Mouse (Mus musculus) heart, postnatal 0 days (tissue): ENCODE measurements around the gene Vcl. TPM values are rescaled to one million over a fixed set of nuclear protein-coding genes. Genes with fewer than 3 reads are reported as not detected.

Experiments used
- ATAC-seq: fragments of 200-750 bp; cut with Nextera tagmentation; 2 replicates; pipeline ENCODE4 v1.8.0; 2017; ENCODE audit warnings: low read depth, moderate number of reproducible peaks, moderate library complexity; ENCODE audit not compliant: insufficient read depth
- DNase-seq: peaks from one replicate; pipeline ENCODE4 v3.0.0-alpha.2; 2016; ENCODE audit warnings: low spot score
- H3K27ac ChIP-seq: fragments of 300-500 bp; sonication (generic); 2 replicates; pipeline ENCODE4 v1.5.1; 2014; ENCODE audit warnings: low read depth, mild to moderate bottlenecking
- H3K27me3 ChIP-seq: fragments of 300-500 bp; sonication (generic); 2 replicates; pipeline ENCODE4 v1.6.1; 2014; ENCODE audit warnings: low read length, mixed read lengths; ENCODE audit not compliant: control insufficient read depth, insufficient read depth
- H3K36me3 ChIP-seq: fragments of 300-500 bp; sonication (generic); replicated peaks from 2 replicates; pipeline ENCODE4 v1.6.1; 2014; ENCODE audit warnings: low read length, mixed read lengths; ENCODE audit not compliant: control insufficient read depth, insufficient read depth
- H3K4me1 ChIP-seq: fragments of 300-500 bp; sonication (generic); 2 replicates; pipeline ENCODE4 v1.6.1; 2014; ENCODE audit warnings: antibody characterized with exemption; ENCODE audit not compliant: control insufficient read depth, insufficient read depth
- H3K4me2 ChIP-seq: fragments of 300-500 bp; sonication (generic); 2 replicates; pipeline ENCODE4 v1.6.1; 2014; ENCODE audit warnings: low read depth, mild to moderate bottlenecking, low read length, moderate library complexity
- H3K4me3 ChIP-seq: fragments of 300-500 bp; sonication (generic); 2 replicates; pipeline ENCODE4 v1.5.1; 2014; ENCODE audit warnings: low read depth, low read length
- H3K9ac ChIP-seq: fragments of 300-500 bp; sonication (generic); replicated peaks from 2 replicates; pipeline ENCODE4 v1.6.1; 2014; ENCODE audit warnings: low read depth, low read length, mixed read lengths
- H3K9me3 ChIP-seq: fragments of 300-500 bp; sonication (generic); replicated peaks from 2 replicates; pipeline ENCODE4 v1.6.1; 2016; ENCODE audit warnings: low read length; ENCODE audit not compliant: control insufficient read depth
- CTCF ChIP-seq: IDR thresholded peaks from 2 replicates; pipeline ENCODE4 v1.5.1; 2016; ENCODE audit warnings: antibody characterized with exemption, control low read depth, low read depth
- EP300 ChIP-seq: IDR thresholded peaks from 2 replicates; pipeline ENCODE4 v1.6.1; 2016; ENCODE audit warnings: antibody characterized with exemption, low read depth
- WGBS: fragments of 180-500 bp; shearing (Covaris S2); extraction: QIAGEN DNeasy Blood & Tissue Kit; methylation state at CpG from one replicate; pipeline ENCODE4 v1.1.7; 2014; 5-methylcytosine and 5-hydroxymethylcytosine counted together
- polyA plus RNA-seq: library from polyadenylated mRNA; unstranded; fragments of >200 nt; fragmentation: Nextera tagmentation; extraction: Ambion mirVana; gene quantifications from 2 replicates; pipeline ENCODE4 v1.2.1, GENCODE M21; 2015
- total RNA-seq: library from RNA; depleted of rRNA; stranded (reverse); fragments of >200 nt; gene quantifications from 2 replicates; pipeline ENCODE4 v1.2.3, GENCODE M21; 2014; ENCODE audit warnings: low replicate concordance

Vcl gene
- total and polyA plus RNA-seq, 2 experiments from 2014 or later = 50.2 to 124 TPM

DNA sequence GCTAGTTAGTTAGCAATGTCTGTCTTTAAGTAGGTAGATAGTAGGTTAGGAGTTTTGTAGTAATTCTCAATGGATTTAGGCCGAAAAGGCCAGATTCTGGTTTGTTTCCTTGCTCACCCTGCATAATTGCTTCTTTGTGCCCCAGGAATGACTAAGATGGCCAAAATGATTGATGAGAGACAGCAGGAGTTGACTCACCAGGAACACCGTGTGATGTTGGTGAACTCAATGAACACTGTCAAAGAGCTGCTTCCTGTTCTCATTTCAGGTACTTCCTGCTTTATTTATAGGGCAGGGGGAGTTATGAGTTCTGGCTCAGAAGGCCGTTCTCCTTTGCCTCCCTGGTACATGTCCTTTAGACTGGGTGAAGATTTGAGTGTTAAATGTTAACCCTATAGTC, 56.3 kb downstream of the Vcl start:
- H3K4me3 ChIP-seq = no peak overlapping the region
- DNase-seq (no peak), ATAC-seq (no peak)
- WGBS = 40% methylated on average over 3 of the region's 3 CpGs
- peaks cover 66% of the 10 kb centered on the region for H3K36me3 ChIP-seq
- H3K27me3 ChIP-seq = no peaks in the 10 kb centered on the region
- no peak overlapping the region for H3K9ac ChIP-seq
- no peak overlapping the region for H3K27ac ChIP-seq
- TF ChIP-seq EP300 = no peak
- H3K9me3 ChIP-seq = no peaks in the 10 kb centered on the region
- H3K4me2 ChIP-seq = no peak overlapping the region
- H3K4me1 ChIP-seq = peaks cover 11% of the 10 kb centered on the region; the same call in 1 of the 2 replicates

GRCm38 (mm10) chr14:20991492-20991891, 62.3 kb downstream of the Vcl start:
- no peaks in the 10 kb centered on the region; the same call in 1 of the 2 replicates for H3K9me3 ChIP-seq
- 91% methylated on average over 1 of the region's 1 CpGs for WGBS
- H3K4me2 ChIP-seq = no peak overlapping the region
- H3K27me3 ChIP-seq = no peaks in the 10 kb centered on the region
- H3K4me1 ChIP-seq = no peaks in the 10 kb centered on the region
- no peak overlapping the region for H3K9ac ChIP-seq
- no peak for ATAC-seq
- H3K4me3 ChIP-seq = no peak overlapping the region
- H3K36me3 ChIP-seq = peaks cover 70% of the 10 kb centered on the region
- no peak for TF ChIP-seq CTCF
- TF ChIP-seq EP300 = no peak
- DNase-seq = no peak
- no peak overlapping the region for H3K27ac ChIP-seq

GRCm38 (mm10) chr14:20993067-20993691, 64.0 kb downstream of the Vcl start:
- peak; percentile 57; the same call in 1 of the 2 replicates for ATAC-seq
- DNase-seq = peak; percentile 65
- WGBS = 50% methylated on average over 3 of the region's 3 CpGs
- Histone ChIP-seq H3K9me3 (no peaks in the 10 kb centered on the region; the same call in 1 of the 2 replicates), H3K4me1 (no peaks in the 10 kb centered on the region), H3K27ac (no peak overlapping the region), H3K4me2 (no peak overlapping the region), H3K9ac (no peak overlapping the region), H3K36me3 (peaks cover 68% of the 10 kb centered on the region), H3K4me3 (no peak overlapping the region), H3K27me3 (no peaks in the 10 kb centered on the region)
- TF ChIP-seq EP300 (no peak), CTCF (peak; percentile 74)

GRCm38 (mm10) chr14:20994475-20994874, 65.3 kb downstream of the Vcl start:
- Histone ChIP-seq H3K36me3 (peaks cover 64% of the 10 kb centered on the region), H3K9ac (no peak overlapping the region)

DNA sequence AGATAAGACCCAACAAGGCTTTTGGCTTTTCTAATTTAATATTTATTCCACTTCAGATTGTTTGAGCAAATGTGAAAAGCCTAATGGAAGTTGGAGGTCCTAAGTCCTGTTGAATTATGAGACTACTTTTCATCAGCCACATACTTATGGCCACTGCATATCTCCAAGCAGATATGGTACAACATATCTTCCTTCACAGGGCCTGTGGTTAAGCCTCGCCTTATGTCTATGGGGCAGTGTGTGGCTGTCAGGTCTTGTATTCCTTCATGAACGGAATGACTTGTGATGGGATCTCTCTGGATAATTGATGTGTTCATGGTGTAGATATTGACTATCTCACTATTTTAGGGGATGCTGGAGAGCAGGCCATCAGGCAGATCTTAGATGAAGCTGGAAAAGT, 66.3 kb downstream of the Vcl start:
- DNase-seq = no peak
- Histone ChIP-seq H3K9ac (no peak overlapping the region), H3K36me3 (peaks cover 66% of the 10 kb centered on the region), H3K27me3 (no peaks in the 10 kb centered on the region), H3K4me2 (no peak overlapping the region), H3K4me3 (no peak overlapping the region), H3K9me3 (no peaks in the 10 kb centered on the region; the same call in 1 of the 2 replicates), H3K4me1 (no peaks in the 10 kb centered on the region), H3K27ac (no peak overlapping the region)
- WGBS = 80% methylated on average over 2 of the region's 2 CpGs
- TF ChIP-seq EP300 (no peak), CTCF (no peak)
- no peak for ATAC-seq

More at GRCm38 (mm10) chr14:20994475-20994874, 65.3 kb downstream of the Vcl start:
- no peak for TF ChIP-seq CTCF
- no peak for TF ChIP-seq EP300
- no peak overlapping the region for H3K27ac ChIP-seq
- no peaks in the 10 kb centered on the region for H3K27me3 ChIP-seq
- 35% methylated on average over 3 of the region's 3 CpGs for WGBS
- no peaks in the 10 kb centered on the region for H3K4me1 ChIP-seq
- H3K4me2 ChIP-seq = no peak overlapping the region
- no peak overlapping the region for H3K4me3 ChIP-seq
- no peak for ATAC-seq
- no peak for DNase-seq
- H3K9me3 ChIP-seq = no peaks in the 10 kb centered on the region; the same call in 1 of the 2 replicates

GRCm38 (mm10) chr14:20996361-20996760, 67.2 kb downstream of the Vcl start:
- TF ChIP-seq EP300 (no peak), CTCF (no peak)
- Histone ChIP-seq H3K9me3 (no peaks in the 10 kb centered on the region; the same call in 1 of the 2 replicates), H3K4me1 (no peaks in the 10 kb centered on the region), H3K27me3 (no peaks in the 10 kb centered on the region), H3K36me3 (peaks cover 66% of the 10 kb centered on the region), H3K27ac (no peak overlapping the region), H3K9ac (no peak overlapping the region), H3K4me2 (no peak overlapping the region), H3K4me3 (no peak overlapping the region)
- ATAC-seq (0 out of 2 replicates have a peak, but pooled peaks have one; percentile 27), DNase-seq (no peak)
- 40% methylated on average over 5 of the region's 5 CpGs for WGBS
